Mouse (Mus musculus): ENCODE results near the gene Meis1. TPM values are rescaled to one million over a fixed set of nuclear protein-coding genes. Genes with fewer than 3 reads are reported as not detected.

Meis1 gene
- polyA plus RNA-seq, 1 experiment from 2014 or later = 178 TPM

- ATAC-seq (ENCODE audit: low FRiP score) (peak; percentile 36; the same call in 1 of the 2 replicates), DNase-seq (ENCODE audit: low spot score) (no peak)
- under 1% methylated on average over 18 of the region's 18 CpGs for WGBS
- H3K4me2 ChIP-seq (replicated peaks) = peak overlapping the region; percentile 83
- H3K9ac ChIP-seq = peak overlapping the region; percentile 67
- H3K9me3 ChIP-seq (ENCODE audit: control insufficient read depth, low read length) = no peaks in the 10 kb centered on the region
- peak overlapping the region; percentile 94 for H3K27ac ChIP-seq
- H3K36me3 ChIP-seq (replicated peaks; ENCODE audit: control insufficient read depth, insufficient read depth) = no peaks in the 10 kb centered on the region
- H3K4me3 ChIP-seq (replicated peaks; ENCODE audit: low read length) = peak overlapping the region; percentile 4; the same call in 1 of the 2 replicates
- 0 out of 2 replicates have a peak, but pooled peaks cover 5% of the 10 kb centered on the region for H3K27me3 ChIP-seq (ENCODE audit: control insufficient read depth, insufficient read depth, low read length)
- peaks cover 65% of the 10 kb centered on the region for H3K4me1 ChIP-seq (replicated peaks; ENCODE audit: control insufficient read depth, insufficient read depth, low read length)
These were observed 144.3 kb downstream of the Meis1 start for GRCm38 (mm10) chr11:18874278-18875000.

DNA sequence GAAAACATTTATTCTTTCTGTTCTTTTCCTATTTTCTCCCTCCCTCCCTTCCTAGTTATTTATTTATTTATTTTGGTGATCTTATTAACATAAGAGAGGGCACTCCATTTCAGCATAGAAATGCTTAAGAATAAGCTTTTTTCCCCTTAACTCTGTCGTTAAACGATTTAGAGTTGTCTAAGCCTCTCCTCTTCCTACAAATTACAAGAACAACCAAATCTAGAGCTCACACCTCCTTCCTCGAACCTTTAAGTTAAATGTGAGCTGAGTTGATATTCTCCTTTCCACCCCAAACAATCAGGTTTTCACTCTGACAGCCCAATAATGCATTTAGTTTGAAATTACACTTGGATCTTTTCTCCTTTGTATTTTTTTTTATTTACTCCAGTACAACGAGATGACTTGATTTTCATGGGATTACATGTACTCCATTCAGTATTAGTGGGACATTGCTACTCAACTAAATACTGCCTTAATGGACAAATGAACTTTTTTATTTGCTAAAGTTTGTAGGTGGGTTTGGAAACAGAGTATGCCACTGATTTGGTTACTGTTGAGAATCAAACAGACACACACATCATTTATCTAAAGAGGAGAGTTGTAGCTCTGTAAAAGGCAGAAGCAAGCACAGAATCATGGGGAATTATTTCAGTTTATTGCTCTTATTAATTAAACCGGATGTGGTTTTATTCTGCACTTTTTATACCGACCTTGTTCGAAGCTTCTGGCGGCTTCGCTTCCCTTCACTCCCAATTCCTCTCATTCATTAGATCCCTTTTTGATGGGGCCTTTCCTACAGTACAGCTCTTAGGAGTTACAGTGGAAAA lies 145.1 kb downstream of the Meis1 start:
- ATAC-seq (ENCODE audit: low FRiP score) = no peak
- H3K9me3 ChIP-seq (ENCODE audit: control insufficient read depth, low read length) = no peaks in the 10 kb centered on the region
- no peak overlapping the region for H3K4me3 ChIP-seq (replicated peaks; ENCODE audit: low read length)
- H3K4me2 ChIP-seq (replicated peaks) = peak overlapping the region; percentile 83
- H3K9ac ChIP-seq = peak overlapping the region; percentile 67
- H3K27ac ChIP-seq = peak overlapping the region; percentile 94
- 5% methylated on average over 9 of the region's 9 CpGs for WGBS
- peaks cover 59% of the 10 kb centered on the region for H3K4me1 ChIP-seq (replicated peaks; ENCODE audit: control insufficient read depth, insufficient read depth, low read length)
- DNase-seq (ENCODE audit: low spot score) = no peak
- H3K27me3 ChIP-seq (ENCODE audit: control insufficient read depth, insufficient read depth, low read length) = 0 out of 2 replicates have a peak, but pooled peaks cover 5% of the 10 kb centered on the region
- no peaks in the 10 kb centered on the region for H3K36me3 ChIP-seq (replicated peaks; ENCODE audit: control insufficient read depth, insufficient read depth)

GRCm38 (mm10) chr11:18872793-18873192 lies 146.0 kb downstream of the Meis1 start:
- 0 out of 2 replicates have a peak, but pooled peaks cover 5% of the 10 kb centered on the region for H3K27me3 ChIP-seq (ENCODE audit: control insufficient read depth, insufficient read depth, low read length)
- no peak overlapping the region for H3K4me3 ChIP-seq (replicated peaks; ENCODE audit: low read length)
- H3K9ac ChIP-seq = peak overlapping the region; percentile 31; the same call in 1 of the 2 replicates
- peak overlapping the region; percentile 67 for H3K4me2 ChIP-seq (replicated peaks)
- H3K36me3 ChIP-seq (replicated peaks; ENCODE audit: control insufficient read depth, insufficient read depth) = no peaks in the 10 kb centered on the region
- H3K4me1 ChIP-seq (replicated peaks; ENCODE audit: control insufficient read depth, insufficient read depth, low read length) = peaks cover 53% of the 10 kb centered on the region
- 12% methylated on average over 3 of the region's 3 CpGs for WGBS
- ATAC-seq (ENCODE audit: low FRiP score) (no peak), DNase-seq (ENCODE audit: low spot score) (no peak)
- no peaks in the 10 kb centered on the region for H3K9me3 ChIP-seq (ENCODE audit: control insufficient read depth, low read length)
- H3K27ac ChIP-seq = peak overlapping the region; percentile 94

DNA sequence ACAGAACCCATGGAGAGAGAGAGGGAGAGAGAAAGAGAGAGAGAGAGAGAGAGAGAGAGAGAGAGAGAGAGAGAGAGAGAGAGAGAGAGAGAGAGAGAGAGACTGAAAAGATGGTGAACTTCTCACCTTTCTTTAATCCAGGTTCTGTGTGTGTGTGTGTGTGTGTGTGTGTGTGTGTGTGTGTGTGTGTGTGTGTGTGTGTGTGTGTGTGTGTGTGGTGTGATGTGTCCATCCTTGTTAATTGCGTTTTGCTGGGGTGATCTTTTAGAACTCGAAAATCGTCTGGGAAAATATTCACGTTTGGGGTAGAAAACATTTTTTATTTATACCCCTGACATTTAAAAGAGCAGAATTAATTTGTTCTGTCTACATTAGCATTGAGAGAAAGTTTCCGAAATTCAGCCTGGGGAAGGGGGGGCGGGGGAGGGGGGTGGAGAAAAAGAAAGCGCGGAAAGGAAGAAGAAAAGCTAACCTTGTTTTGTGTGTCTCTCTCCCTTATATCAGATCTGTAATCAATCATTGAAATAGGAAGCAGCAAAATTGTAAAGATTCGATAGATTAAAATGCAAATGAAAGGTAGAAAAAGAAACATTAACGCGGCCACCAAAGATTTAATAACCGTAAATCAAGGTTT lies 146.6 kb downstream of the Meis1 start:
- Histone ChIP-seq H3K9me3 (ENCODE audit: control insufficient read depth, low read length) (no peaks in the 10 kb centered on the region), H3K4me3 (replicated peaks; ENCODE audit: low read length) (peak overlapping the region; percentile 34; the same call in 1 of the 2 replicates), H3K27ac (peak overlapping the region; percentile 94), H3K9ac (peak overlapping the region; percentile 71), H3K36me3 (replicated peaks; ENCODE audit: control insufficient read depth, insufficient read depth) (no peaks in the 10 kb centered on the region), H3K4me2 (replicated peaks) (peak overlapping the region; percentile 67), H3K4me1 (replicated peaks; ENCODE audit: control insufficient read depth, insufficient read depth, low read length) (peaks cover 52% of the 10 kb centered on the region), H3K27me3 (ENCODE audit: control insufficient read depth, insufficient read depth, low read length) (0 out of 2 replicates have a peak, but pooled peaks cover 5% of the 10 kb centered on the region)
- ATAC-seq (ENCODE audit: low FRiP score) (no peak), DNase-seq (ENCODE audit: low spot score) (no peak)
- 5% methylated on average over 12 of the region's 12 CpGs for WGBS

GRCm38 (mm10) chr11:18871170-18872081 lies 147.4 kb downstream of the Meis1 start:
- H3K9me3 ChIP-seq (ENCODE audit: control insufficient read depth, low read length) = no peaks in the 10 kb centered on the region
- under 1% methylated on average over 56 of the region's 58 CpGs for WGBS
- H3K4me2 ChIP-seq (replicated peaks) = peak overlapping the region; percentile 67

GRCm38 (mm10) chr11:18870121-18870931 lies 148.5 kb downstream of the Meis1 start:
- WGBS = 3% methylated on average over 25 of the region's 25 CpGs
- H3K9ac ChIP-seq = peak overlapping the region; percentile 71

More at GRCm38 (mm10) chr11:18871170-18872081, 147.4 kb downstream of the Meis1 start:
- Histone ChIP-seq H3K27me3 (ENCODE audit: control insufficient read depth, insufficient read depth, low read length) (0 out of 2 replicates have a peak, but pooled peaks cover 5% of the 10 kb centered on the region), H3K27ac (peak overlapping the region; percentile 94), H3K4me3 (replicated peaks; ENCODE audit: low read length) (peak overlapping the region; percentile 34), H3K9ac (peak overlapping the region; percentile 71), H3K4me1 (replicated peaks; ENCODE audit: control insufficient read depth, insufficient read depth, low read length) (peaks cover 43% of the 10 kb centered on the region), H3K36me3 (replicated peaks; ENCODE audit: control insufficient read depth, insufficient read depth) (no peaks in the 10 kb centered on the region)
- DNase-seq (ENCODE audit: low spot score) (peak; percentile 62), ATAC-seq (ENCODE audit: low FRiP score) (peak; percentile 48)

DNA sequence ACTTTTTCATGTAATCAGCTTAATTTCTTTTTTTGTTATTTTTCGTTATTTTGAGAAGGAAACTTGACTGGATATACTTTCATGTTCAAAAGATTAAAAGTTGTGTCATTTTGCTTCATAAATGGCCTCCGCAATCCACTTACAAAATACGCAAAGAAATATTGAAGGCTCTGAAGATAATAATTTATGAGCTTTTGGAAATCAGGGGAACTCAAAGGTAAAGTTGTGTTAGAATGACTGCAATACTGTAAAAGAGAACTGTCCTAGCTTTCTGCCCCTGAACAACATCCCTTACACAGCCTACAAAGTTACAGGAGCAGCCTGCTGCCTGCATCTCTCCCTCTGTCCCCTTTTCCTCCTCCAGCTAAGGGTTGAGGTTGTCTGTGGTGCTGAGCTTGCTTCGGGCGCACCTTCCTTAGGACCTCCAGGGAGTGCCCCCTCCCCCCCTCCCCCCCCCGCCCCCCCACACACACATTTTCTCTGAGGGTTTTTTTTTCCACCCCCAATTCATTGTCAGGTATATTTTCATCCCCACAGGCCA lies 149.3 kb downstream of the Meis1 start:
- no peak for ATAC-seq (ENCODE audit: low FRiP score)
- 0 out of 2 replicates have a peak, but pooled peaks cover 5% of the 10 kb centered on the region for H3K27me3 ChIP-seq (ENCODE audit: control insufficient read depth, insufficient read depth, low read length)
- H3K9ac ChIP-seq = 0 out of 2 replicates have a peak overlapping the region, but pooled peaks have one; percentile 71
- peak overlapping the region; percentile 67 for H3K4me2 ChIP-seq (replicated peaks)
- peak overlapping the region; percentile 94 for H3K27ac ChIP-seq
- peaks cover 26% of the 10 kb centered on the region for H3K4me1 ChIP-seq (replicated peaks; ENCODE audit: control insufficient read depth, insufficient read depth, low read length)
- H3K36me3 ChIP-seq (replicated peaks; ENCODE audit: control insufficient read depth, insufficient read depth) = no peaks in the 10 kb centered on the region
- WGBS = 32% methylated on average over 5 of the region's 6 CpGs
- no peaks in the 10 kb centered on the region for H3K9me3 ChIP-seq (ENCODE audit: control insufficient read depth, low read length)
- no peak for DNase-seq (ENCODE audit: low spot score)
- no peak overlapping the region for H3K4me3 ChIP-seq (replicated peaks; ENCODE audit: low read length)

More at GRCm38 (mm10) chr11:18870121-18870931, 148.5 kb downstream of the Meis1 start:
- peak overlapping the region; percentile 34 for H3K4me3 ChIP-seq (replicated peaks; ENCODE audit: low read length)
- no peaks in the 10 kb centered on the region for H3K9me3 ChIP-seq (ENCODE audit: control insufficient read depth, low read length)
- peak overlapping the region; percentile 94 for H3K27ac ChIP-seq
- H3K4me2 ChIP-seq (replicated peaks) = peak overlapping the region; percentile 67
- H3K27me3 ChIP-seq (ENCODE audit: control insufficient read depth, insufficient read depth, low read length) = 0 out of 2 replicates have a peak, but pooled peaks cover 5% of the 10 kb centered on the region
- peaks cover 33% of the 10 kb centered on the region for H3K4me1 ChIP-seq (replicated peaks; ENCODE audit: control insufficient read depth, insufficient read depth, low read length)
- H3K36me3 ChIP-seq (replicated peaks; ENCODE audit: control insufficient read depth, insufficient read depth) = no peaks in the 10 kb centered on the region
- ATAC-seq (ENCODE audit: low FRiP score) (no peak), DNase-seq (ENCODE audit: low spot score) (no peak)
